25 mouse cellular contexts compared by ENCODE assay signal in the genomic region with DNA sequence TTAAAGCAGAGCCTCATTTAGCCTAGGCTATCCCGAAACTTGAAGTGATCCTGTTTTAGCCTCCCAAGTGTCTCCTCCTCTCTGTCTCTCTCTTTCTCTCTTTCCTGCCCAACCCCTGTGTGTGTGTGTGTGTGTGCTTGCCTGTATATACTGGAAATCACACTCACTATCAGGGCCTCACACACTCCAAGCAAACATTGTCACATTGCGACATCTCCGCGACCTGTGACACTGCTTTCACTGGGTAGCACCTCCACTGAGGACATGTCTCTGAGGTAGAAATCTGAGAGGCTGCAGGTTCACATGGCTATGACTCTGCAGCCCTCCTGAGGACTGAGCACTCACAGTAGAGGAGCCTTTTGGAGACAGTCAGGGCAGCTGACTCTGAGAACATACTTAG. TPM values are rescaled to one million over a fixed set of nuclear protein-coding genes. Genes with fewer than 3 reads are reported as not detected.
"Had no signal": no experiment of that assay in that cellular context is flagged by ENCODE, and none has a peak within 500 bp of the region (broad histone marks: within the 10 kb centered on the region; RNA-seq: fewer than 3 reads in every experiment).

No protein-coding gene starts in this region.

- H3K27me3 ChIP-seq: kidney, embryonic 15.5 days had no signal

- ATAC-seq: hindbrain, postnatal 0 days; inflammation-experienced regulatory T-cells, adult 6 months; lung, postnatal 0 days; midbrain, embryonic 16.5 days had no signal

- DNase-seq: kidney, adult 11 months; kidney, adult 8-10 months; kidney, postnatal 14 days; kidney, postnatal 4 days; left cerebral cortex, postnatal 4 days; lung, embryonic 14.5 days; retina, postnatal 1 day; right cerebral cortex, postnatal 25 days; spleen, adult 18-20 months; thymus, adult 2 months; thymus, postnatal 14 days had no signal

- H3K27ac ChIP-seq: hindbrain, postnatal 0 days; kidney, embryonic 15.5 days; limb, embryonic 12.5 days; limb, embryonic 15.5 days; macrophage; midbrain, embryonic 12.5 days; neural tube, embryonic 13.5 days had no signal

- H3K4me2 ChIP-seq: kidney, embryonic 15.5 days; limb, embryonic 12.5 days; limb, embryonic 15.5 days; lung, embryonic 14.5 days; midbrain, embryonic 12.5 days; neural tube, embryonic 13.5 days had no signal

- H3K4me1 ChIP-seq: limb, embryonic 12.5 days; limb, embryonic 15.5 days; midbrain, embryonic 12.5 days; neural tube, embryonic 13.5 days had no signal

- H3K36me3 ChIP-seq: kidney, embryonic 15.5 days; limb, embryonic 12.5 days; limb, embryonic 15.5 days; midbrain, embryonic 12.5 days; neural tube, embryonic 13.5 days had no signal

- H3K9ac ChIP-seq: kidney, embryonic 15.5 days; limb, embryonic 12.5 days; limb, embryonic 15.5 days; lung, embryonic 14.5 days; midbrain, embryonic 12.5 days; neural tube, embryonic 13.5 days had no signal

- H3K4me3 ChIP-seq: kidney, embryonic 15.5 days; limb, embryonic 12.5 days; limb, embryonic 15.5 days; midbrain, embryonic 12.5 days; myocyte; neural tube, embryonic 13.5 days had no signal

- H3K9me3 ChIP-seq: kidney, embryonic 15.5 days; limb, embryonic 12.5 days; limb, embryonic 15.5 days; midbrain, embryonic 12.5 days; neural tube, embryonic 13.5 days had no signal

RNA-seq across cellular contexts. Expression of gene Tcf23, which starts 2.3 kb away (rescaled TPM):
- total RNA-seq: hindbrain, postnatal 0 days; megakaryocyte, adult 5-6 weeks; monocyte, adult 5-6 weeks; neutrophil, adult 5-6 weeks had no signal
- polyA plus RNA-seq: inflammation-experienced regulatory T-cells, adult 6 months; limb, embryonic 12.5 days; macrophage; midbrain, embryonic 12.5 days; midbrain, embryonic 16.5 days; neural tube, embryonic 13.5 days had no signal

RNA-seq across cellular contexts. Expression of gene Cgref1, which starts 20.8 kb away (rescaled TPM):
- total RNA-seq: megakaryocyte, adult 5-6 weeks; monocyte, adult 5-6 weeks had no signal
- polyA plus RNA-seq: inflammation-experienced regulatory T-cells, adult 6 months; macrophage had no signal
